Mouse (Mus musculus): ENCODE data around the gene Gm20388.
A peak's percentile ranks its signal among the peaks of the same experiment; 100 is the strongest.

The Gm20388 gene

DNA sequence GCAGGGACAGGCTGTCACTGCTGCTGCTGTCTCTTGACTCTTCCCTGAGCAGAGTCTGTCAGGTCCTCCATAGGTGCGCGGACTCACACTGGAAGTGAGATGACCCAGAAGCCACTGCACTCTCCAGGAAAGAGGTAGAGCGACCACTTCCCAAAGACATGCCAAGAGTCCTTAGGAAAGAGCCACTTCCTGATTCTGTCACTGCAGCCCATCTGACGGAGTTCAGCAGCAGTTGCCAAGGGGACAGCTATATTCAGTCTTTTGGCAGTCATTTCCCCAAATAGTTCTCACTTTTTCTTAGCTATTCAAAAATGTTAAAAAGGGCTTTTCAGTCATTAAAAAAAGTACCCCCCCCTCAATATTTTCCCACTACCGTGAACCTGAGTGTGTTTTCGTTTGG is 2111.6 kb downstream of the Gm20388 start:
- no peak for DNase-seq (ENCODE audit: low spot score in 2 of 2)

DNA sequence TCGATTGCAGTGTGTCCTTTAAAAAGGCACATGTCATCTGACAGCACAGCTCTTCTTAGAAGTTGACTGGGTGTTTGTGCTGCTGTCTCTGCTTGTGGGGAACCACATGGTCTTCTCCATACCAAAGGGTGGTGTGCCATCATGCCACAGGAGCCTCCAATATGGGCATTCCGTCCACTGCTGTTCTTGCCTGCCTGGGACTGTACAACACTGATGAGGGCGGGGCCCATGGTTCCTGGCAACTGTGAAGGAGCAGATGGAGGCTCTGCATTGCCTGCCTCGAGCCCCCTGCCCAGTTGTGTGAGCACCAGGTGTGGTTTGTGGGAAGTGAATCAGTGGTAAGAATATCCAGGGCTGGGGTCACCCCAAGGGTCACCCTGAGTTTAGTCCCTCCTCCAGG is 2112.1 kb downstream of the Gm20388 start:
- DNase-seq (ENCODE audit: low spot score in 2 of 2) = no peak

DNA sequence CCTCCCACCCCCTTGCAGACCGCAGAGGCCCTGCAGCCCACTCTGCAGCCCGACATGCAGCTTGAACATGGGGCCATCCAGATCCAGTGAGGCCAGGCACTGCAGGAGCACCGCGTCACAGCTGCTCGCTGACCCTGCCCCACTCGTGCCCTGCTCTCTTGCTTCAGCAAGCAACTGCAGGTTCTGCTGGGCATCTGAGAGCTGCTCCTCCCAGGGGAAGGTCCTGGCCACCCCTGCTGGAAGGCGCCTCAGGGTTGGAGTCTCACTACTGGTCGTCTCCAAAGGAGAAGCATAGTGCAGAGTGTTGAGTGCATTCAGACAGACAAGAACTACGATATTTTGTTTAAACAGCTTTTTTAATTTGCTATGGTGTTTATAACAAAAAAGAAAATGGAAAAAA is 2114.9 kb downstream of the Gm20388 start:
- no peak for DNase-seq (ENCODE audit: low spot score in 2 of 2)

DNA sequence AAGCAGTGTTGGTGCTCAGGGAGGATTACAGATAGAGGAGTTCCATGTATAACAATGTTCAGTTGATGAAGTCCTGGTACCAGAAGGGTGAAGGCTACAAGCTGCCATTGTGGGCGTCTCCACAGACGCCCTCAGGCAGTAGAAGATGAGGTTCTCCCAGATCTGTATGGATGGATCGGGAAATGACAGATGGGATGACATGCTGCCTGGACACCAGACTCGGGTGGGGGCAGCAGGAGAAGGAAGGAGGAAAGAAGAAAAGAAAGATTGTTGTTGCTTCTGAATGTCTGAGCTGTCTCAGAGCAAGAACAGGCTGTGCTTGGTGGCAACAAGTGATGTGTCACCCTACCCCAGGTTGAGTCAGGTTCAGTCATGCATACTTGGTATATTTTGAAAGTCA is 2117.5 kb downstream of the Gm20388 start:
- DNase-seq (ENCODE audit: low spot score in 2 of 2) = no peak

DNA sequence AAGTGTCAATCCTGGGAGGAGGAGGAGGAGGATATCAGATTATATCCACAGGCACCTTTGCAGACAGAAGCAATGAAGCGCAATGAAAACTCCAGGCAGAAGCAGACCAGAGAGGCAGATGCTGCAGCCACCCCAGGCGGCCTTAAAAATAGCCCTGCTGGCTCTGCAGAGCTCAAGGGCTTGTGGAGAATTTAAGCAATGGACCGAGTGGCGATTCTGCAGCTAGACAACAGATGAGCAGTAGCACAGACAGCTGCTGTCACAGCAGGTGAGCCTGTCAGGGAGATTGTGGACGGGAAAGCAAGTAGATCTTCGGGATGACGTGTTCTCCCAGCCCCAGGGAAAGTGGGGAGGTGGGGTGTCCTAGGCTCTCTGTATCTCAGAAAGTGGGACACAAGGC is 2120.3 kb downstream of the Gm20388 start:
- no peak for DNase-seq (ENCODE audit: low spot score in 2 of 2)

DNA sequence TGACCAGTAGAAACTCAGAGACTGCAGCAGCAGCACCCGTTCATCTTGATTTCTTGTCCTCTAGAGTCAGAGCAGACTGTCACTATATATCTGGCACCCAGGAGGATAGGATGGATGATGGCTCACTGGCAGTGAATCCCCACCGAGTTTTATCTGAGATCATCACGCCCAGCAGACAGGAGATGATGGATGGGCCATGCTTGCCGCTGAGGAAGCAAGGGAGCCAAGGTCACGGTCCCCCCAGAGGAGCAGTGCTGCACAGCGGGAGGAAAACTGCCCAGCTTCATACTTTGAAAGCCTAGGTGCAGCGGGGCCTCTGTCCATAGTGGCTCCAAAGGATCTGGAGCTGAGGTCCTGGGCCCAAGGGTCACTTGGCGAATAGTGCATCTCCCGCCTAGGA is 2122.1 kb downstream of the Gm20388 start:
- no peak for DNase-seq (ENCODE audit: low spot score in 2 of 2)

DNA sequence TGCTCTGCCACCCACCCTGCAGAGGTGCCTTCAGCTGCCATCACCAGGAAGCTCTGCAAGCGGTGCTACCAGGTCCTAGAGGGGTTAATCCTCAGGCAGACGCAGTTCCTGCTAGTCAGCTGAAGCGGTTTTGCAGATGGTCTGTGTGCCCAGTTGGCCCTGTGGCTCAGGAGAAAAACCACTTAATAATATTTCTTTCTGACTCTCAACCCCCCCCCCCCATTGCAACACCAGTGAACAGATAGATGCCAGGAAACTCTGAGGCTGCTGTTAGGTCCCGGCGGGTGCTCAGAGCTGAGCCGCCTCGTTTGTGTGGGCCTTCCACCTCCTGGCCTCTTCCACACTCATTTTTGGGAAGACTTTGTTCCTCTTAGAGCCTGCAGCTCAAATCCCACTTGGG is 2124.9 kb downstream of the Gm20388 start:
- DNase-seq (ENCODE audit: low spot score in 2 of 2) = no peak

DNA sequence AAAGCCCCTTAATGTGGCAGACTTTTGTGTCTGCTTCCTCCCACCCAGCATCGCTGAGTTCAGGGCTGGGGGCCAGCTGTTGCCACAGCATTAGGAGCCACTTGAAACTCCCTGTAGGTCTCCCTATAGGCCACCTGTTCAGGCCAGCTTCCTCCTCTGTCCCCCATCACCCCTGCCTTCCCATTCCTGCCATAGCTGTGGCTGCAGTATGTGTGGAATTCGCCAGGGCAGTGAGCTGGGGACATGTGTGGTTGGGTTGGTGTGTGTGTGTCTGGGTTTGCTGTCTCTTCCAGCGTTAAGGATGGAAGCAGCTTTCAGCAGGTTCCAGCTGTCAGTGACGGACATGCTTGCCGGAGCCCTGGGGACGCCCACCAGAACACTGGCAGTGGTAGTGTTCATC is 2125.7 kb downstream of the Gm20388 start:
- DNase-seq (ENCODE audit: low spot score in 2 of 2) = no peak

DNA sequence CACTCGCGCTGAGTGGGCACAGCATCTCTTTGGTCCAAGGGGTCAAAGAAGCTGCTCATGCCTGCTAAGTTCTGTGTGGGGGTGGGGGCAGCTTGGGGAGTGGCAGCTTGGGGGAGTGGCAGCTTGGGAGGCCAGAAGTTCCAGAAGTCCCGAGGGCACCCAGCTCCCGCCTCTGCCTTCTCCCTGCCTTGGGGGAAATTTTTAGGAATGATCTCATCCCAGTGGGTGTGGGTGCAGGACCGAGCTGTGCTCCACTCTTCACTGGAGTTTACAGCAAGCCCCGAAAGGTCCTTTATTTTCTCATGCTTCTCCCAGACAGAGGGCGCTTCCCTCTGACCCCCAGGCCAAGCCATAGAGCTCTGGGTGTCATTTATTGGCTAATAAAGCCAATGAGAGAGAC is 2126.6 kb downstream of the Gm20388 start:
- DNase-seq (ENCODE audit: low spot score in 2 of 2) = no peak

DNA sequence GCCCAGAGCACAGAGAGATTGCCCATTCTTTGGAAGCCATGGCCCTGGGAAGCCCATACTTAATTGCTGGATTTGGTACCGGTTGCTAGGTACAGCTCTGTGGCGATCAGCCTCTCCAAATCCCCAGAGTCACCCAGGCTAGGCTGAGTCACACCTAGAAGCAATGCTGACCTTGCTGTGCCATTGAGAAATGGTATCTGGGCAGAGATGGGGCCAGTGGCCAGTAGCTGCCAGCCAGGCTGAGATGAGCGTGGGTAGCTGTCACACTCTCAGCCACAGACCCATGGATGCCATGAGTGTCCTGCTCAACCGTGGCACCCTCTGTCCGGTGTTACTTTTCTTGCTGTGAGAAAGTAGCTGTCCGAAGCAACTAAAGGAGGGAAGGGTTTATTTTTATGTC is 2127.4 kb downstream of the Gm20388 start:
- no peak for DNase-seq (ENCODE audit: low spot score in 2 of 2)

DNA sequence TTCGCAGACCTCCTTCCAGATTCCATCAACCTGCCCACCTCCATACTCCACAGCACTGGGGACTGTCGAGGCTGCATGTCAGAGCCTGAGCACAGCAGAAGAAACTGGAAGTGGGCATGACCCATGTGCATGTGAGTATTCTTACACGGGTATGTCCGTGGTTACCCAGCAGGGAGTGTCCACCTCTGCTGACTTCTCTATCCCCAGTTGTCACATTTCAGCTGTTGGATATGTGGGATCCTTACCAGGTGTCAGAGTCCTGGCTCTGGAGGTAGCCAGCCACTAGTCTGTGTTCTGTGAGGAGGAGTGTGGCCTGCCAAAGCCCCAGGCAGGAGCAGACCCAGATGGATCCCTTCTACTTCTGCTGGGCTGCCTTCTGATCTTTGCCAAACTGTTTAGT is 2128.8 kb downstream of the Gm20388 start:
- no peak for DNase-seq (ENCODE audit: low spot score in 2 of 2)

DNA sequence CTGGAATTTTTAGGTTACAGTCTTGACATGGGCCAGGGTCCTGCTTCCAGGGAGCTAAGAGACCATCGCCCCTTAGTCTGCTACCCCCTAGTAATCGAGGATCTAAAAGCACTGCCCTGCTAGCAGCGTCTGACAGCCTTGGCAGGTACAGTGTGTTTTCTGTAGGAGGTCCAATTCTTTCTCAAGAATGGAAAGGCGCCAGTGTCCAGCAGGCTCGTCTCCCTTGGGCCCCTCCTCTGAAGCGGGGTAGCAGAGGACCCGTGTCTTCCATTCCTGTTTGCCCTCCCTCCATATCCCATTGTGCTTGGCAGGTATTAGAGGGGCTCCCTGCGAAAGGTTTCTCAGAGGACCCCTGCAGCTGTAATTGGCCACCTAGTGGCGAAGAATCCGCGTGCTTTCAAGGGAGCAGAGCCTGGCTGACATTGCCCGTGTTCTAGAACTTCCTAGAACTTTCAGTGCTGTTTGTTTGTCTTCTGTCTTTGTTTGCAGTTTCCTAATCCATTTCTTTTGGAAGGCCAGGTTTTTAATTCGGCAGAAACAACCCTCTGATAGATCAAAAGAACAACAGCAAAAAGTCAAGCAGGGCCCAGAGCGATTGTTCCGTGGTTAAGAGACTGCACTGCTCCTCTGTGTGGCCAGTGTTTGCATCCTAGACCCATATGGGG is 2136.7 kb downstream of the Gm20388 start:
- DNase-seq (ENCODE audit: low spot score in 2 of 2) = no peak

DNA sequence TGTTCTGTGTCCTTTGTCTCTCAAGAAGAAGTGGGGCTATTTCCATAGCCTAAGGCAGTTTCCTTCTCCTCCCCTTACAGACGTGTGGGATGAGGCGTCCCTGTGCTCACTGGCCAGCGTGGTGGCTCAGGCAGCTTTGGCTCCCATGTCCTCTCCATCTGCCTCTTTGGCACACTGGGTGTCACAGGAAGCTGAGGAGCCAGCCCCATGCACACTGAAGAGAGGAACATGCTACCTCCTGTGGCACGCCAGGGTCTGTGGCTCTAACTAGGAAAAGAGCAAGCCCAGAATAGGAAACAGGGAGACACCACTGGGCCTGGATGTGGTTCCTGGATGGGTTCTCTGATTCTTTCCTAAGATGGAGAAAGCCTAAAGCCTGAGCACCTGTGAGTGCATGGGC is 2138.6 kb downstream of the Gm20388 start:
- no peak for DNase-seq (ENCODE audit: low spot score in 2 of 2)

DNA sequence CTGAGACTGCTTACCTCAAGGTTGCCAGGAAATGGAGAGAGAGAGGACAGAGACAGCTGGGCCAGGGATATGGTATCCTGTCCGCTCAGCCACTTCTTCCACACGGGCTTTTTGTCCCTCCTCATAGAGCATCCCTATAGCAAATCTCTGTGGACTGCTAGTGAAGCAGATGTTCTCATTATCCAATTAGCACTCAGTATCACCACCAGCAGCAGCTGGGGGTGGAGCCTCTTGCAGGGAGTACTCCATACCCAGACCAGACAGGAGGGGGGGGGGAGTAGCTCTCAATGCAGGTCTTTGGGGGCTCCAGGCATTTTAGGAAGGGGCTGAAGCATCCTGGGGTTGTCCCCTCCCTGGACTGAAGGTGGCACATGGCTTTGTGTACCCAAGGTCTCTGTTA is 2139.3 kb downstream of the Gm20388 start:
- DNase-seq (ENCODE audit: low spot score in 2 of 2) = no peak

DNA sequence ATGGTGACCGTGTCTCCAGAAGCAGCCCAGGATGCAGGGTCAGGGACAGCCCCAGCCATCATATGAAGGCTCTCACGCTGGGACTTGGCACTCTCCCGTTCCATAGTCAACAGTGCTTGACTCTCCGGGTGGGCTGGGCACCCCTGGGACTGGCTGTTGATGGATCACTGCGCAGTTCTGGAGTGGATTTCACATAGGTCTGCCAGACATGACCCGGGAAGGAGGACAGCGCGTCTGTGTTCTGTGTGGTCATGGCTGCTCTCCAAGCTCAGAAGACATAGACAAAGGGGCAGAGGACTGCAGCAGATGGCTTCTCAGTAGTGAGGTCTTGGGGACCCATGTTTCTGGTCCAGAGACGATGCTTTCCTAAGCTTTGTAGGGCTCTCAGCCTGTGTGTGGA is 2140.0 kb downstream of the Gm20388 start:
- no peak for DNase-seq (ENCODE audit: low spot score in 2 of 2)

DNA sequence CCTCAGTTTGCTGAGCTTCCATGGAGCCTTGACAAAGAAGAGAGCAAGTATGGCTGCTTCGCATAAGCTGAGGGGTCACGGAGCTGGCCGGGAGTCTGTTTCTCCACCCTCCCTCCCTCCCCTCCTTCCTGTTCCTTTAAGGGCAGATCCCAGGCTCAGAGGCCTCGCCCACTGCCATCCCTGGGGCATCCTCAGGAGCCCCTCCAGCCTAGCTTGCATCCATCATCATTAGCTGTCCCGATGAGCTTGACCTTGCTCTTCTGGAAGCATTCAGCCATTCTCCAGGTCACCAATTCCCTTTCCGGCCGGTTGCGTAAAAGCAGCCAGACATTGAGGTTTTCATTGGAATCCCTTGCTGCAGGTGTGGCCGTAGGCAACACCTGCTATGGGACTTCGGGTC is 2144.7 kb downstream of the Gm20388 start:
- DNase-seq (ENCODE audit: low spot score in 2 of 2) = no peak

DNA sequence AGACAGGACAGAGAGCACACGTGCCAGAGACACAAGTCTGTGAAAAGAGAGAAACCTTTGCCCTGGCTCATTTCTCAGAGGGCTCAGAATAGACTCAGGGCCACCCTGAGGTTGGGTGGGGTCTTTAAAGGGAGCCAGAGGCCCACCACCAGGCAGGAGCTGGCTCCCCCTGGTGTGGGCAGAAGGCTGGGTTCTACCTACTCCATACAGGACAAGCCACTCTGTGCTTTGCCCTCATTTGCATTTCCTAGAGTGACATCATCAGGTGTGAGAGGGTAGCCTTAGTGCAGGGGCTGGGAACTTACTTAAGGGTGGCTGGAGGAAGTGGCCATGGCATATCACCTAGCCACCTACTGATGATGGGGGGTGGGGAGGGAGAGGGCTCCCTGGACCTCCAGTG is 2145.5 kb downstream of the Gm20388 start:
- no peak for DNase-seq (ENCODE audit: low spot score in 2 of 2)

DNA sequence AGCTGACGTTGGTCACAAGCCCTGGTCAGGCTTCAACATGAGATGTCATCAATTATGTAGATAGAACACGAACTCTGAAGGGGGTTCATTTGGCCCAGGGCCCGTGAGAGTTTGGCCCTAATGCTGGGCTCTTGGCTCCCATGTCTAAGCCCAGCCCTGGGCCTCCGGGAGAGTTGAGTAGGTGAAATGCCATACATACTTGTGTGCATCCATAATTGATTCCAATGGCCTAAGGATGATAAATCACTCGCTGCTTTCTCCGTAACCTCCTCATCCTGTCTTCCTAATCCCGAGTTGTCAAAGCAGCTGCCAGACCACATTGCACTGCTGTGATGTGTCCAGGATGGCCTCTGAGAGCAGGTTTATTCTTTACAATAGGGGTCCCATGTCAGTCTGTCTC is 2146.2 kb downstream of the Gm20388 start:
- no peak for DNase-seq (ENCODE audit: low spot score in 2 of 2)

DNA sequence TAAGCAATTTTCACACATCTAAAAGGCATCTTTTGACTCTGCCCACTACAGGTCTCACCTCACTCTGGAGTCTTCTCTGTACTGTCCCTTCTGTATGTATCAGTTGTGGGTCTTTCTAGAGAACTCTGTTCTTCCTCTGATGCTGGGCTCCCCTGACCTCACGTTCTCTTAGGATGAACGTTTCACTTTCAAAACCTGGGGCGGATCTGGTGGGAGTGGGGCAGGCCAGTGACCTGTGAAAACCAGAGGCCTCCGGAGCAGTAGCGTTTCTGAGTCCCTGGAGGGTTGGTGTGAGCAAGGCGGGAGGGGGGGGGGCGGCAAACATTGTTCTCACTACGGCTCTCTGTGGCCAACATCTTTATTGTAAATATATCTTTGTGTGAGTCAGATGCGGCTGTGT is 2147.9 kb downstream of the Gm20388 start:
- no peak for DNase-seq (ENCODE audit: low spot score in 2 of 2)

DNA sequence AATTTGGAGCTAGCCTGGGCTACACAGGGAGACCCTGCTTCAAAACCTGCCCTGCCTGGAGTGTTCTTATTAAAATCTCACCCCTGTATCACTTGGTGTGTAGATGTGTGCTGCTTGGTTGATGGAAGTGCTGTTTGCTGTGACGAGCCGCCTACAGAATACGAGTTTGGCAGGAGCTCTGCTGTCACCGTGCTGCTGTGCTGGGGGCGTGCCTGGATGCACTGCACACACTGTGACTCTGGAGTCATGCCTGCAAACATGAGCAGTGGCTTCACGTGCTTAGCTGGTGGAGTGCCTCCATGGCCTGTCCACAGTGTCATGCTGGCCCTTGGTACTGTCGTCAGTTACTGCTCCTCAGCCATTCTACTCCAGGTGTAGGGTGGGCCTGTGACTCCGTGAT is 2148.3 kb downstream of the Gm20388 start:
- DNase-seq (ENCODE audit: low spot score in 2 of 2) = peak; percentile 20 to 21

DNA sequence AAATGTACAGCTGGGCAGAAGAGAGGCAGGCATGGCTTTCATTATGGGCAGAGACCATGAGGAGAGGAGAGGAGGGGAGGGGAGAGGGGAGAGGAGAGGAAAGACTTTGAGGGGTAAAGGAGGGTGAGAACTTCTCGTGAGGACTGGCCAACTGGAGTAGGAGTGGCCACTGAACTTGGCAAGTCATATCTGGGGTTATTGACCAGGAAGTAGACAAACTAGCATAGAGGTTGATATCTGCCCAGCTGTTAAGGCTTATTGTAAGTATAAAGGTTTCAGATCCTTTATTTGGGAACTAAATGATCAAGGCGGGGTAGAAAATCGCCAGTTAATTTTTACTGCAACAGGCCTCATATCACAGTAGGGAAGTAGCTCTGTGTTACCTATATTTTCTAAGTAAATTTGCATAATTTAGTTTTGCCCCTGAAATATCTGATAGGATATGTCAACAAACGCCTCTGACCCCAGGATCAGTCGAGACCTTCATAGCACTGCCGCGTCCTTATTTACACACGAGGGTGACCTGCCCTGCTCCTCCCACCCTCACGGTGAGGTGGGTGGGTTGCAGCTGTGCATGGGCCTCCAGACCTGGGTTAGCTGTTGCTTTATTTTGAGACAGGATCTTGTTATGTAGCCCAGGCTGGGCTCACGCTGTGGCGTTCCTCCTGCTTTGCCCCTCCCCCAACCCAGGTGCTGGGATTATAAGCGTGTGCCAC is 2152.0 kb downstream of the Gm20388 start:
- no peak for DNase-seq (ENCODE audit: low spot score in 2 of 2)

DNA sequence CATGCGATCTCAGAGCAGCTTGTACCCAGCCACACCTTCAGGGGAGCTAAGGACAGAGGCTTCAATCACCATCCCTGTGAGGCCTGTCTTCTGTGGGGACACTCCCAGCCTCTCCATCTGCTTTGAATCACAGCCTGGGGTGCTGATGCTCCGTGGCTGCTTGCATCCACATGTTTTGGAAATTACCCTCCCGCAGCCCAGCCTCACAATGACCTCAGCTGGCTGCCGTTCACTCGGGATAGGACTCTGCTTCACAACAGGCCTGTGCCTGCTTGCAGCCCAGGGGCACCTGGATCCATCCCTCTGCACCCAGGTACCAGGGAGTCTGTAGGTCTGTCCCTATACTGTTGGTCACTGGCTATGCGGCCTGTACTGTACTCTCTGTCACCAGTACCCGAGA is 2153.7 kb downstream of the Gm20388 start:
- DNase-seq (ENCODE audit: low spot score in 2 of 2) = no peak

DNA sequence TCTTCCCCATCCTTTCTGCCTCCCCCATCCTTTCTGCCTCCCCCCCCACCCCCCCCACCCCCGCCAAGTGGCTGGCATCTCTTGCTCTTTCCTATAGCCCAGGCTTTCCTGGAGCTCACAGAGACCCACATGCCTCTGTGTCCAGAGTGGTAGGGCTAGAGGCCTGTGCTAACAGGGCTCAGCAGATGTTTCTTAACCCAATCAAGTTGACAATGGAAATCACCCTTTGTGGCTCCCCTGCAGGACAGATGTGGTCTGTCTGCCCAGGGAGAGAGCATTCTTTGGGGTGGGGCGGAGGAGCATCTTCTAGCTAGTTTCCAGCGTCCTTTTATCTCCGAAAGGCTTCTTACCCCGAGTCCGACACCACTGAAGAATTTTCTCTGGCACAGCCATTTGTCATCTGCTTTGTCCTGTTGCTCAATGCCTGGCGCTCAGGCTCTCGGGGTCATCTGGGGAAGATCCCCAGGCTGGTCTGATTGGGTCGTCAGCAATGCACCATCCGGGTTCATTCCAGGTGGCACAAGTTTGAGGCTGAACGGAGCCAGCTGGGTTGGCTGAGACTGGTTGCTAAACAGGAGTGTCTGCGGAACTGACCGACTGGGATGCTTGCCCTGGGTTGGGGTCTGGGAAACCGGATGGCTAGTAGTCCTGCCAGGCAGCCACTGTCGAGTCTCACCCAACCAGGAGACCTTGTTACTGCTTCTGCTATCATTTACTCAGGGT is 2157.3 kb downstream of the Gm20388 start:
- DNase-seq (ENCODE audit: low spot score in 2 of 2) = no peak

Data from frontal cortex, postnatal 25 days (tissue).